Mouse (Mus musculus) hindbrain, embryonic 16.5 days (tissue): Measurements from ENCODE around the gene Gm49318. TPM values are rescaled to one million over a fixed set of nuclear protein-coding genes. Genes with fewer than 3 reads are reported as not detected.
"Not testable (repeated sequence)": the region's sequence is repeated elsewhere in the genome, so short reads cannot be mapped to it uniquely, and the experiment has no call there.

ENCODE experiments used
- ATAC-seq: fragments of 200-750 bp; cut with Nextera tagmentation; 2 replicates; pipeline ENCODE4 v1.8.0; 2017; ENCODE audit warnings: moderate TSS enrichment, moderate library complexity
- H3K27ac ChIP-seq: fragments of 300-500 bp; sonication (generic); 2 replicates; pipeline ENCODE4 v1.5.1; 2014; ENCODE audit warnings: low read depth, mild to moderate bottlenecking, control low read depth, low read length, moderate library complexity
- H3K27me3 ChIP-seq: fragments of 300-500 bp; sonication (generic); replicated peaks from 2 replicates; pipeline ENCODE4 v1.6.1; 2014; ENCODE audit warnings: low read length; ENCODE audit not compliant: control insufficient read depth, insufficient read depth
- H3K36me3 ChIP-seq: fragments of 300-500 bp; sonication (generic); 2 replicates; pipeline ENCODE4 v1.6.1; 2014; ENCODE audit warnings: mild to moderate bottlenecking, low read length, moderate library complexity, mixed read lengths; ENCODE audit not compliant: control insufficient read depth, insufficient read depth
- H3K4me1 ChIP-seq: fragments of 300-500 bp; sonication (generic); 2 replicates; pipeline ENCODE4 v1.6.1; 2014; ENCODE audit warnings: low read depth, low read length; ENCODE audit not compliant: control insufficient read depth, insufficient read depth
- H3K4me2 ChIP-seq: fragments of 300-500 bp; sonication (generic); 2 replicates; pipeline ENCODE4 v1.6.1; 2014; ENCODE audit warnings: mild to moderate bottlenecking, low read length, control low read depth, moderate library complexity
- H3K4me3 ChIP-seq: fragments of 300-500 bp; sonication (generic); 2 replicates; pipeline ENCODE4 v1.5.1; 2014; ENCODE audit warnings: mild to moderate bottlenecking, low read length, control low read depth, moderate library complexity
- H3K9ac ChIP-seq: fragments of 300-500 bp; sonication (generic); 2 replicates; pipeline ENCODE4 v1.6.1; 2014; ENCODE audit warnings: low read depth, mild to moderate bottlenecking, control low read depth, low read length, moderate library complexity
- H3K9me3 ChIP-seq: fragments of 300-500 bp; sonication (generic); 2 replicates; pipeline ENCODE4 v1.6.1; 2014; ENCODE audit warnings: mild to moderate bottlenecking, low read length, moderate library complexity; ENCODE audit not compliant: control insufficient read depth
- WGBS: fragments of 180-500 bp; shearing (Covaris S2); extraction: QIAGEN DNeasy Blood & Tissue Kit; methylation state at CpG from one replicate; pipeline ENCODE4 v1.1.7; 2014; 5-methylcytosine and 5-hydroxymethylcytosine counted together
- polyA plus RNA-seq: library from polyadenylated mRNA; unstranded; fragments of >200 nt; fragmentation: Nextera tagmentation; extraction: Ambion mirVana; gene quantifications from 2 replicates; pipeline ENCODE4 v1.2.1, GENCODE M21; 2015

Gm49318 gene
- polyA plus RNA-seq, 1 experiment from 2014 or later = not detected

DNA sequence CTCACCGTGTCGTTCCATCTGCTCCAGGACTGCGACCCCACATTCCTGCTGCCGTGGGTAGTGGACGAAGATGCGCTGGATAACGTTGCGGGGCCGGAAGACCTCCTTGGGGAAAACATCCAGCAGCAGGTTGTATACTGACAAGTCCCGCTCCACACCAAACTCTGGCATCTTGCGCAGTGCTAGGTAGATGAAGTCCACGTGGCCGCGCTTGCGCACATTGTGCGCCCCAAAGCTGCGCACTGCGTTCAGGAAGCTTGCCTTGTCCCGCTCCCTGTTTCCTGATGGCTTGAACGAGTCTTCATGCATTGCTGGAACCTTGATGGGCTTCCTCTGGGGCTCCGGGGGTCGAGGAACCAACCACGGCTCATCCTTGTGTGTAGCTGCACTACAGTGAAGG, 5.2 kb upstream of the Gm49318 start:
- no peaks in the 10 kb centered on the region for H3K27me3 ChIP-seq
- H3K4me2 ChIP-seq = no peak overlapping the region
- peaks cover 4% of the 10 kb centered on the region for H3K36me3 ChIP-seq
- ATAC-seq = no peak
- no peak overlapping the region for H3K9ac ChIP-seq
- H3K9me3 ChIP-seq = no peaks in the 10 kb centered on the region
- 95% methylated on average over 23 of the region's 23 CpGs for WGBS
- H3K4me3 ChIP-seq = no peak overlapping the region
- H3K4me1 ChIP-seq = peaks cover 4% of the 10 kb centered on the region; the same call in 1 of the 2 replicates
- no peak overlapping the region for H3K27ac ChIP-seq

DNA sequence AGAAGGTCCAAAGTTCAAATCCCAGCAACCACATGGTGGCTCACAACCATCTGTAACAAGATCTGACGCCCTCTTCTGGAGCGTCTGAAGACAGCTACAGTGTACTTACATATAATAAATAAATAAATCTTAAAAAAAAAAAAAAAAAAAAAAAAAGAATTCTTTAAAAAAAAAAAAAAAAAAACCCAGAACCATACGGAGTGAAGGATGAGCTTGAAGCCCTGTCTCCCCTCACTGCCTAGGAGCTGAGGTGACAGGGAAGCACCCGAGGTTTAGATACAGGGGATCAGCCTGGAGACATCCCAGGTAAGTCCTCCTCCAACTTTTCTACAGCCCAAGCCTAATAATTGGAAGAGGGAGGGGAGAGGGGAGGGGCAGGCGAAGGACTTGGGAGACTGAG, 4.7 kb upstream of the Gm49318 start:
- H3K9me3 ChIP-seq, H3K9ac ChIP-seq, H3K4me2 ChIP-seq, ATAC-seq, H3K4me1 ChIP-seq, H3K36me3 ChIP-seq, H3K27ac ChIP-seq, H3K4me3 ChIP-seq, H3K27me3 ChIP-seq: not testable (repeated sequence)
- WGBS = 80% methylated on average over 5 of the region's 5 CpGs

DNA sequence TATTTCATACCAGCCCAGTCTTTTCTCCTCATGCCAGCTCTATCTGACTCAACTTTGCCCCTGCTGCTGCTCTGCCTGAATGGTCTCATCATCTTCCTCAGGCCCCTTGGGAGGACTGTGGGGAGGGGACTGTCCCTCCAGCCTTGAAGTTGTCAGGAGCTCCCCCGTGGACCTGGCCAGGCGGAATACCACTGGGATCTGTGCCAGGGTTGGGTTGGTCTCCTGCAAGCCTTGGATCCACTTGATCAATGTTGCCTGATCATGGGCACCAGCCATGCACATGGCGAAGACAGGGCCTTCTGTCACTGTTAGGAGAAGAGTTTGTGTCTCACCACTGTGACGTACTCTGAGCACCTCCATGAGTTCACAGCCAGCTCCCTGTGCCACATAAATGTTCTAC, 1.2 kb upstream of the Gm49318 start:
- 94% methylated on average over 4 of the region's 4 CpGs for WGBS

DNA sequence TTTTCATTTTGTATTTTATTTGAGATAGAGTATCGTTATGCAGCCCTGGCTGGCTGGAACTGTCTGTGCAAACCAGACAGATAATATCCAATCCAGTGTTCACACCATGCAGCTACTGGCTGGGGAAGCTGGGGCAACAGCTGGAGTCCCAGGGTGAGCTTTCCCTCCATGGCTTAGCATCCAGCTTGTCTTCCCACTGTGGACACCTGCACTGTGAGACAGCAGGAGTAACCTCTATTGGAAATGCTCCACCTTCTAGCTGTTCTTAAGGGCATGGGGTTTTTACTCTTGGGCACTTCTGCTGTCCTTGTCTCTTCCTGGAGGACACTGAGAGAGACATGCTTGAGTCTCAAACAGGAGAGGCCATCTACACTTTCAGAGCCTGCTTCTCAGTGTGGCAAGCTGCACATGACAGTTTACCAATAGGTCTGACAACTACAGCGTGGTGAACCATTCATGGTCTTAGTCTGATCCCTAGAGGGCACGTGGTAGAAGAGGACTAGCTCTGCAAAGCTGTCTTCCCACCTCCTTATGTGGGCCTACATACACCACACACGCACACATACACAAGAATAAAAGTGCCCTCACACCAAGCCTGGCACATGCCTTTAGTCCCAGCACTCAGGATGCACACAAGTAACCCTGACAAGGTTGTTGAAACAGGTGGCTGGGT, 1.0 kb downstream of the Gm49318 start:
- Histone ChIP-seq H3K9ac (peak overlapping the region; percentile 91), H3K27me3 (no peaks in the 10 kb centered on the region), H3K4me1 (peaks cover 14% of the 10 kb centered on the region), H3K4me2 (peak overlapping the region; percentile 71), H3K27ac (peak overlapping the region; percentile 97; the same call in 1 of the 2 replicates), H3K4me3 (peak overlapping the region; percentile 75), H3K9me3 (no peaks in the 10 kb centered on the region), H3K36me3 (peaks cover 9% of the 10 kb centered on the region)
- 71% methylated on average over 4 of the region's 4 CpGs for WGBS
- ATAC-seq = peak; percentile 13

More for the DNA sequence above, 1.2 kb upstream of the Gm49318 start:
- H3K4me3 ChIP-seq = no peak overlapping the region
- H3K9me3 ChIP-seq = no peaks in the 10 kb centered on the region
- H3K9ac ChIP-seq = no peak overlapping the region
- H3K27ac ChIP-seq = no peak overlapping the region
- no peak overlapping the region for H3K4me2 ChIP-seq
- no peak for ATAC-seq
- no peaks in the 10 kb centered on the region for H3K27me3 ChIP-seq
- peaks cover 14% of the 10 kb centered on the region for H3K4me1 ChIP-seq
- peaks cover 4% of the 10 kb centered on the region; the same call in 1 of the 2 replicates for H3K36me3 ChIP-seq

DNA sequence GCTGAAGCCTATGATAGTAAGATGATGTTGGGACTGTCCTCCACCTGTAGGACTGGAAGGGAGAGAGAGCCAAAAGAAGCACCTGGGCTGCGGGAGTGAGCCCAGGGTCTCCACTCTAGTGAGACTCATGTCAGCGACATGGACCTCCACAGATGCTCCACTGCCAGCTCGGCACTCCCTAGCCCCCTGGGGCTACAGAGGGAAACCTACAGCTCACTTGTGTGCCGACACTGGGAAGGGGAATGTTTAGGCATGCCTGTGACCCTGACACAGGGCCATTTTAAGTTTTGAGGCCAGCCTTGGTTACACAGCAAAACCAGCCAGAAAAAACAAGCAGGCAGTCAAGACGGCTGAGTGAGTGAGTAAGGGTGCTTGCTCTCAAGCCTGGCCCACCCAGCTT, 3.9 kb downstream of the Gm49318 start:
- no peak for ATAC-seq
- Histone ChIP-seq H3K27me3 (no peaks in the 10 kb centered on the region), H3K9me3 (no peaks in the 10 kb centered on the region), H3K9ac (no peak overlapping the region), H3K4me1 (peaks cover 14% of the 10 kb centered on the region), H3K36me3 (peaks cover 17% of the 10 kb centered on the region), H3K4me2 (no peak overlapping the region), H3K27ac (no peak overlapping the region), H3K4me3 (no peak overlapping the region)
- WGBS = 91% methylated on average over 5 of the region's 5 CpGs

DNA sequence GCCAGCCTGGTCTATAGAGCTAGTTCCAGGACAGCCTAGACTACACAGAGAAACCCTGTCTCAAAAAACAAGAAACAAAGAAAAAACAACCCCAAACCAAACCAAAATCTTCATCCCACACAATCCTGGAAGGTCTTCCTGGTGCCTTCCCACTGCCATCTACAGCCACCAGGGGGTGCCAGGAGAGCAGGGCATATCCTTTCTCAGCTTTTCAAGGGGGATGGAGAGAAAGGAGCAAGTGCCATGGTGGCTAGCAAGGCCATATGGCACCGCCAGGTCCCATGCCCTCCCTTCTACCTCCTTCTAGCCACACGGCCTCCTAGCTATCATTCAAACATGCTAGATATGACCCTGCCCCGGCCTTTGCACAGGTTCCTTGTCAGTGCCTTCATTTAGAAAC, 4.6 kb downstream of the Gm49318 start:
- no peak overlapping the region for H3K9ac ChIP-seq
- H3K27ac ChIP-seq = no peak overlapping the region
- ATAC-seq = no peak
- no peak overlapping the region for H3K4me2 ChIP-seq
- H3K27me3 ChIP-seq = no peaks in the 10 kb centered on the region
- 74% methylated on average over 3 of the region's 3 CpGs for WGBS
- no peak overlapping the region for H3K4me3 ChIP-seq
- H3K9me3 ChIP-seq = no peaks in the 10 kb centered on the region
- peaks cover 17% of the 10 kb centered on the region for H3K36me3 ChIP-seq
- peaks cover 9% of the 10 kb centered on the region for H3K4me1 ChIP-seq

DNA sequence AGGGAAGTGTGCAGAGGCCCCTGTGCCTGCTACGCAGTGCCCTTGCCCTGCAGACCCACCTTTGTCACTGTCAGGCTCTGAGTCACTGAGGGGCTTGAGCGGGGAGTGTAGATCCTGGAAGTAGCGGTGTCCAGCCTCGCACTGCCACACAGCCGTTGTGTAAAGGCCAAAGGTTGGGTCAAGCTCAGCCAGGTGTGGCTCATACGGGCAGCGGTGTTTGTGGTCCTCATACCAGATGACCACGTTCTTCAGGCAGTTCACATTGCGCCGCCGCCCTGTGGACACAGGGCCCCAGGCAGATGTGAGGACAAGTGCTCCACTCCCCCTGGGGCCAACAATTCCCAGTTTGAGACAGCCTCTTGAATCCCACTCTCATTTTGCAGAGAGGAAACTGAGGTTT, 5.4 kb downstream of the Gm49318 start:
- H3K4me2 ChIP-seq = no peak overlapping the region
- no peak overlapping the region for H3K4me3 ChIP-seq
- peaks cover 9% of the 10 kb centered on the region for H3K4me1 ChIP-seq
- H3K27ac ChIP-seq = no peak overlapping the region
- no peaks in the 10 kb centered on the region for H3K9me3 ChIP-seq
- H3K27me3 ChIP-seq = no peaks in the 10 kb centered on the region
- no peak overlapping the region for H3K9ac ChIP-seq
- no peak for ATAC-seq
- H3K36me3 ChIP-seq = peaks cover 17% of the 10 kb centered on the region
- WGBS = 95% methylated on average over 11 of the region's 11 CpGs

DNA sequence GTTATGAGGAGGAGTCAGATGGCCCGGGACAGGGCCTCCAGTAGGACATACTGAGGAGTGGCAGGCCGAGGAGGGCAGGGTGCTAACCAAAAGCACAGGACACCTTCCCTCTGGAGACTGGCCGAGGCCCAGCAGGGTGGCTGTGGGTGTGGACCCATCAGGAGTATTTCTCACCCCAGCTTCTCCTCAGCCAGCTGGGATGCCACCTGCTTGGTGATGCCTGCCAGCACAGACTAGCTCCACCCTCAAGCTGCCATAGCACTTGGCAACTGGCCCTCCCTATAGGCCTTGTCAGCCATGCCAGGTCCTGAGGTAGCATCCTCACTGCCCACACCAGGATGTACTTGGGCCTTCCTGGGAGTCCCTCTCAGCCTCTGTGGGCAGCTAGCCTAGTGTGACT, 6.7 kb downstream of the Gm49318 start:
- H3K9me3 ChIP-seq = no peaks in the 10 kb centered on the region
- H3K27ac ChIP-seq = no peak overlapping the region
- H3K4me3 ChIP-seq = no peak overlapping the region
- WGBS = 90% methylated on average over 3 of the region's 3 CpGs
- ATAC-seq = no peak
- no peaks in the 10 kb centered on the region for H3K4me1 ChIP-seq
- no peak overlapping the region for H3K9ac ChIP-seq
- peaks cover 17% of the 10 kb centered on the region for H3K36me3 ChIP-seq
- no peaks in the 10 kb centered on the region for H3K27me3 ChIP-seq
- H3K4me2 ChIP-seq = no peak overlapping the region

DNA sequence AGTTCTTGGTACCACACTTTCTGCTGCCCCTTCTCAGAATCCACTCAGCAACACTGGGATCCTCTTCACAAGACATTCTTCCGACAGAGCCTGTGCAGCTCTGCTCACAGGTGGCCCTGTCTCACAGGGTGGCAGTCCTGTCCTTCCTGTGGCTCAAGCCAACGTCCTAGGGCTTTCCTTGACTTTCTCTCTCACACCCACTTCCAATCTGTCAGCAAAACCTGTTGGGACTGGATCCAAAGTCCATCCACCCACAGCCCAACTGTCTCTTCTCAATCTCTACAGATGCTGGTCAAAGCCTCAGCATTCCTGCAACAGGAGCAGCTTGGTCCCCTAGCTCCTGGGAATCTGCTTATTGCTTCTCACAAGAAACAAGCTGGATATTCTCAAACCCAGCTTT, 9.7 kb downstream of the Gm49318 start:
- no peaks in the 10 kb centered on the region for H3K4me1 ChIP-seq
- no peak overlapping the region for H3K27ac ChIP-seq
- H3K4me2 ChIP-seq = no peak overlapping the region
- no peaks in the 10 kb centered on the region for H3K27me3 ChIP-seq
- no peaks in the 10 kb centered on the region for H3K9me3 ChIP-seq
- H3K4me3 ChIP-seq = no peak overlapping the region
- ATAC-seq = no peak
- WGBS = 87% methylated on average over 2 of the region's 2 CpGs
- H3K9ac ChIP-seq = no peak overlapping the region
- peaks cover 17% of the 10 kb centered on the region for H3K36me3 ChIP-seq
